Mouse (Mus musculus) v-Abl transformed pro-B cells (cell line): ENCODE measurements around the gene Taf11.

Experiments
- in situ Hi-C, 2 experiments: fragments of 400-800 bp; cut with MboI; formaldehyde crosslinking; loops; one replicate each; pipeline ENCODE4 v1.15.1; 2025; ENCODE audit not compliant: unreplicated experiment in 2 of 2

Taf11 gene

GRCm38 (mm10) chr17:27925504-27925903, 15.9 kb upstream of the Taf11 start:
- in situ Hi-C loops, result loop anchor here in 1 of 2 experiments (25.0 kb wide), 1 partner anchor 1538 kb away; no protein-coding TSS in a partner anchor

- in situ Hi-C loops, result loop anchor here in 1 of 2 experiments (25.0 kb wide), 1 partner anchor 1538 kb away; no protein-coding TSS in a partner anchor
Measured at GRCm38 (mm10) chr17:27925054-27925453, 15.4 kb upstream of the Taf11 start.

- in situ Hi-C loops, result no loop called here
Measured at GRCm38 (mm10) chr17:27922174-27922712, 12.6 kb upstream of the Taf11 start.

GRCm38 (mm10) chr17:27920676-27921075, 11.0 kb upstream of the Taf11 start:
- in situ Hi-C loops, result no loop called here

GRCm38 (mm10) chr17:27916366-27916765, 6.7 kb upstream of the Taf11 start:
- in situ Hi-C loops, result no loop called here

- in situ Hi-C loops, result no loop called here
Measured at GRCm38 (mm10) chr17:27914742-27915141, 5.1 kb upstream of the Taf11 start.

- in situ Hi-C loops, result no loop called here
Measured at GRCm38 (mm10) chr17:27911371-27911770, 1.7 kb upstream of the Taf11 start.

GRCm38 (mm10) chr17:27908888-27909621, 589 bp downstream of the Taf11 start, which contains the start of gene Anks1:
TSS of gene Anks1 (plus strand) at chr17:27909306.
- in situ Hi-C loops, result loop anchor here (5.0 to 10.0 kb wide), 3 partner anchors 67 to 166 kb away; partner anchors contain the start of gene Snrpc (in 1 of the 2)

GRCm38 (mm10) chr17:27908206-27908887, 1.3 kb downstream of the Taf11 start:
- in situ Hi-C loops, result loop anchor here (5.0 to 10.0 kb wide), 3 partner anchors 66 to 166 kb away; partner anchors contain the start of gene Snrpc (in 1 of the 2)

- in situ Hi-C loops, result loop anchor here (5.0 to 10.0 kb wide), 3 partner anchors 65 to 167 kb away; partner anchors contain the start of gene Snrpc (in 1 of the 2)
Measured at GRCm38 (mm10) chr17:27907512-27908205, 2.0 kb downstream of the Taf11 start.

GRCm38 (mm10) chr17:27886499-27887210, 23.0 kb downstream of the Taf11 start:
- in situ Hi-C loops, result no loop called here

GRCm38 (mm10) chr17:27883994-27884393, 25.6 kb downstream of the Taf11 start:
- in situ Hi-C loops, result no loop called here

- in situ Hi-C loops, result no loop called here
Measured at GRCm38 (mm10) chr17:27883129-27883528, 26.5 kb downstream of the Taf11 start.

- in situ Hi-C loops, result no loop called here
Measured at GRCm38 (mm10) chr17:27881518-27881917, 28.1 kb downstream of the Taf11 start.

GRCm38 (mm10) chr17:27874510-27874909, 35.1 kb downstream of the Taf11 start:
- in situ Hi-C loops, result no loop called here

GRCm38 (mm10) chr17:27873583-27873982, 36.1 kb downstream of the Taf11 start:
- in situ Hi-C loops, result no loop called here

- in situ Hi-C loops, result no loop called here
Measured at GRCm38 (mm10) chr17:27871851-27872250, 37.8 kb downstream of the Taf11 start.

GRCm38 (mm10) chr17:27866737-27867136, 42.9 kb downstream of the Taf11 start:
- in situ Hi-C loops, result no loop called here

GRCm38 (mm10) chr17:27865461-27865860, 44.2 kb downstream of the Taf11 start:
- in situ Hi-C loops, result no loop called here

GRCm38 (mm10) chr17:27859131-27859530, 50.5 kb downstream of the Taf11 start:
- in situ Hi-C loops, result no loop called here
